Mouse (Mus musculus) kidney, postnatal 4 days (tissue): ENCODE measurements at regions not wholly inside any gene's neighbourhood (a gene's known extent, or its start where the extent isn't known, plus 50 kb on each side); places are given as distances from the start of the nearest gene placed in this dataset.

ENCODE experiments used
- DNase-seq, 2 experiments: peaks; one replicate each; pipeline ENCODE4 v3.0.0; 2021; ENCODE audit warnings: mixed read lengths in 2 of 2

DNA sequence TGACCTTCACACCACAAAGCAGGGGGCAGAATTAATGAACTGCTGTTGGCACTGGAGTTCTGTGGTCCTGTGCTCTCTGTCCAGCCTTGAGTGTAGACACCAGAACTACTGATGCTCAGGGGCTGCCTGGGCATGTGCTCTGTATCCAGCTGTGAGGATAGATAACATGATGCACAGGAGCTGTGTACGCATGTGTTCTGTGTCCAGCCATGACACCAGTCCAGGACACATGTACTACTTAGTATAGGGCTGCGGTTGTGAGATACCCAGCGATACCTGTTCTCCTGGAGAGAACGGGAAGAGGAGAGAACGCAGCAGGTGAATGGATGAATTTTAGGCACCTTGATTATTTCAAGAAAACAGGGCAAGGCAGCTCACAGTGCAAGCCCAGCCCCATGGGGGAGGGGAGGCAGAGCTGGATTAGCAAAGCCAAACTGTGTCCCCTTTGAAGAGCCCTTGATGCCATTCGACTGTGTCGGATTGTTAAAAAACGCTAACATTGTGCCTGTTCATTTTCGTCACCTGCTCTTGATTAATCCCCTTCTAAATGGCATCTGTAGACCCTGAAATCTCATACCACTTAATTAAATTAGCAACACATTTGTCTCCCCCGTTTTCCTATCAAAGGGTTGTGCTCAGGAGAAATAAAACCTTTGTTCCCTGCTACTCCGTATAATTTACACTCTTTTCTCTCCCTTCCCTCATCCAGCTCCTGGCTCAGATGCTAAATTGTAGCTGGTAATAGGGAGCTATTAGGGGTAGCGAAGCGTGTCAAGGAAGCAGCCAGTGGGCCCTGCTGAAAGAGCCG lies 218.8 kb upstream of the Irx4 start:
- DNase-seq = peak; percentile 13 to 27

DNA sequence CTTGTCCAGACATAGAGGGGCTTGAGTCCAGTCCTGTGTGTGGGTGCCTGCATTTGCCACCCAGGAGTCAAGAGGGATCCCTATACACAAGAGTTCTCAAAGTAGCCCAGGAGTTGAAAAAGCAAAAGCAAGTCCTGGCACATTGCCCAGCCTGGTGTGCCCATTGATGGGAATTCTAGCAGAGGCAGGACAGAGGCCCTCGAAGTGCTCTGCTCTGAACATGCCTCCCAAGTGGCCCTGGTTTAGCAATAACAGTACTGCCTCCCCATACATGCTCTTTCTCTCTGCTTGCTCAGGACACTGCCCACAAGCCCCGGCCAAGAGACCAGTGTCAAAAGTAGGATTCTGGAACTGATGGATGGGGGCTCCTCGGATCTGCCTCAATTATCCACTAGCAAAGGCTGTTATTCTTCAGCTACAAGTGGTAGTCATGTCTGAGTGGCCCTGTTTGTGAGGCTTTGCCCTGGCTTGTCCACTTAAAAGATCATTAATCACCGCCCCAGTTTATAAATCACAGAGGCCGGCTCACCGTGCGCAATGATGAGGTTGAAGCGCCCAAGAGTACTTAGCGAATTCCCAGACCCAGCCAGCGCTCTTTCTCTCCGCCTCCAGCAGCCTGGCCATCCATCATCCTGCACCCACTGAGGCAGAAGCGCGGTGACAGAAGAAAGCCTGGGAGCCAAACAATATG lies 190.3 kb upstream of the Irx4 start:
- DNase-seq = peak; percentile 25 to 45

DNA sequence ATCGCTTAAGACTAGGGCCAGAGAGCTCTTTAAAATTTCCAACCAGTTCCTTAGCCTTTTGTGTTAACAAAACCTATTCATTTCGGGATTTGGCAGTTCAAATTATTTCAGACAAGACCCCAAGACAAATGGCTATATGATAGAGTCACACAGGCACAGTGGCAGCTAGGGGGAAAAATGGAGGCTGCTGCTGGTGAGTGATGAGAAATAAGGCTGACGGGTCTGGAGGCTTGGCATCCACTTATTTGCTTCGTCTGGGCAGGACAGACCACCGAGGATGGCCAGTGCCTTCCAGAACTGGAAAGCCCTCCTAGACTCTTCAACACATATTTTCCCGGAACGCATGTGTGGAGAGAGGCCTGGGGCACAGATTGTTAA lies 189.8 kb upstream of the Irx4 start:
- DNase-seq = no peak

GRCm38 (mm10) chr13:73071032-73071431 lies 189.2 kb upstream of the Irx4 start:
- DNase-seq = no peak

- DNase-seq = no peak
Measured at GRCm38 (mm10) chr13:73071854-73072852, 188.1 kb upstream of the Irx4 start.

- DNase-seq = no peak
Measured at GRCm38 (mm10) chr13:73077866-73078430, 182.3 kb upstream of the Irx4 start.

GRCm38 (mm10) chr13:73087815-73088214 lies 172.5 kb upstream of the Irx4 start:
- DNase-seq = peak in 1 of 2 experiments; percentile 15

DNA sequence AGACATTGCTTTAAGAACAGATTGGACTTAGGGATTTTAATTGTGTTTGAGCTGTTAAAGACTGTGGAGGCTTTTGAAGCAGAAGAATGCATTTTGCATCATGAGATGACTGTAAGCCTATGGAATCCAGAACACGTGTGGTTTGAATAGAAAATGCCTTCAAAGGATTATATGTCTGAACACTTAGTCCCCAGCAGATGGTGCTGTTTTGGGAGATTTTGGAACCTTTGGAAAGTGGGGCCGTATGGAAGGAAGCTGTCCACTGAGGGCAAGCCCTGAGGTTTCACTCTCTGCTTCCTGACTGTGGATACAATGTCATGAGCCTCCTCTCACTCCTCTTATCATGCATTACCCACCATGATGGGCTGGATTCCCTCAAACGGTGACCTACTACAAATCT lies 168.4 kb upstream of the Irx4 start:
- DNase-seq = no peak

- no peak for DNase-seq
Measured at GRCm38 (mm10) chr13:73097502-73097901, 162.8 kb upstream of the Irx4 start.

DNA sequence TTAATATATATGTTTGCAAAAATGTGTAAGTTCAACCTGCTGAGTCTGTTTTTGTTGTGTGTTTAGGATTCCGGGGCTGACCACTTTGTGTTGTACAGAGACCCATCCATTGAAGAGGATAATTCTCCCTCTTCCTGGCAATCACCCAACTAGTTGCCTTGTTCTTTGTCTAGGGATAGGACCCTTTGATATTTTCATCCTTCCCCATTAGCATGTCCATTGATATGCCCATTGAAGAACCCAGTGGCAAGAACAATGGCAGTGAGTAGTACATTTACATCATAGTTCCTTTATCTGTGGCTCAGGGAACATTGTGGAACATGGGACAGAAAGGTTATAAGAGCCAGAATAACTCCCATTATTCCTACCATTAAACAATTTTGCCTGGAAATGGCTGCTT lies 160.9 kb upstream of the Irx4 start:
- DNase-seq = no peak

DNA sequence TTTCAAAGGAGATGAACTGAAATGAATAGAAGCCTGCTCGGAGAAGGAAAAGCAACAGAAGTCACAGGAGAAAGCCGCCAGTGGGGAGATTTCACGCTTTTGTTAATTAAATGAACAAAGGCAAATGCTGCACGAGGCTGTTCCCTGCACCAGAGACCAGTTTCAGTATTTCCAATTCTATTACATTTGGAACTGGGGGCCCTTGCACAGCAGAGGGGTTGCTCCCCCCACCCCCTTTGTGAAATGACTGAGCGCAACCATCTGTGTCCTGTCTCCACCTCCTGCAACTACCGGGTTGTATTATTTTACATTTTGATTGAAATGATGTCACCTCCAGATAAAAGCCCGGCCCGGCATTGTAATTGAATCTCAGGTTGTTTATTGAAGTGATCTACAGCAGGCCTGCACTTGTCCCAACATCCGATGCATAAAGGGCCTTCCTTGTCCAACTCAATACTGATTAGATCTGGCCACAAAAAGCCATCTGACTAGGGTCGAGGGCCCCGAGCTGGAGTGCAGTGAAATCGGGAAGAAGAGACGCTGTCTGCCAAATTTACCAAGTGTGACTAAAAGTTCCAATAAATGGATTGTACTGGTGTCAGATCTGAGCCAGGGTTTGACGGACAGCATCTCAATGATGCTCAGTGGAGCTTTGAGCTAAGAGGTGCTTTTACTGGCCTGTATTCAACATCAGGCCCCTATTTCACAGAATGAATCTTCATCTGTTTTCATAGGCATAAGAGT lies 152.9 kb upstream of the Irx4 start:
- no peak for DNase-seq

- peak in 1 of 2 experiments; percentile 5 for DNase-seq
Measured at GRCm38 (mm10) chr13:73116822-73117632, 143.3 kb upstream of the Irx4 start.

DNA sequence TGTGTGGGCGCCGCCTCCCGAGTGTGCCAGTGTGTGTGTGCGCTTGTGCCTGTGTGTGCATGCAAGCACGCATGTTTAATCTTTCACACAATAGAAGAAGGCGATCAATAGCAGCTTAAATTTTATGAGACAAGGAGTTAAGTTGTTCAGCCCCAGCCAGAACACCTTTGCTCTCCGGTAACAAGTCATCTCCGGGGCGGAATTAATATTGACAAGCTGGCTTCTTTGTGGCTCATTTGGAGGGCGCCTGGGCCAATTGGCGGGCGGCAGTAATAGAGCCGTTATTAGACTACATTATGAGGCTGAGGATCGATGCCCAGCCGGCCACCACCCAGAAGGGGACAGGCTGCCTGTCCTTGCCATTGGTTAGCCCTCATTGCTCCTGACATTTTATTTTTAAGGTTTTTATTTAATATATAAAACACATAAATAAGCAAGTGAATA lies 142.6 kb upstream of the Irx4 start:
- peak; percentile 9 to 10 for DNase-seq

- DNase-seq = no peak
Measured at GRCm38 (mm10) chr13:73122945-73123344, 137.3 kb upstream of the Irx4 start.

GRCm38 (mm10) chr13:73131270-73131669 lies 129.0 kb upstream of the Irx4 start:
- DNase-seq = peak in 1 of 2 experiments; percentile 15

GRCm38 (mm10) chr13:73132746-73133145 lies 127.5 kb upstream of the Irx4 start:
- DNase-seq = no peak

DNA sequence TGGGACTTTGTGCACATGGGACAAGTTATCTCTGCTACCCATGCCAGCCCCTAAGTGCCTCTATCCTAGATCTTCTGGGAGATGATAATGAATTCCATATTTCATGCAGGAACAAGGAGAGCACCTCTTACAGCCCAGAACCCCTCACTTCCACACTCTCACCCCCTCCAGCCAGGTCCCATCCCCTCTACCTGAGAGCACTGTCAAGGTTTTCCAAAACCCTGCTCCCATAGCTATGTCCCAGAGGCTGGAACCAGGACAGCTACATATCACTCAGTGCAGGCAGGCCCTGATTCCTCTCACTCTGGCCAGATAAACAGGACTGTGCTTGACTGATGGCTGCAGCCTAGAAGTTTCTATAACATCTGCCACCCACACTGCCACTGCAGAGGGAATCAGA lies 125.3 kb upstream of the Irx4 start:
- no peak for DNase-seq

- DNase-seq = no peak
Measured at GRCm38 (mm10) chr13:73141302-73141701, 119.0 kb upstream of the Irx4 start.

DNA sequence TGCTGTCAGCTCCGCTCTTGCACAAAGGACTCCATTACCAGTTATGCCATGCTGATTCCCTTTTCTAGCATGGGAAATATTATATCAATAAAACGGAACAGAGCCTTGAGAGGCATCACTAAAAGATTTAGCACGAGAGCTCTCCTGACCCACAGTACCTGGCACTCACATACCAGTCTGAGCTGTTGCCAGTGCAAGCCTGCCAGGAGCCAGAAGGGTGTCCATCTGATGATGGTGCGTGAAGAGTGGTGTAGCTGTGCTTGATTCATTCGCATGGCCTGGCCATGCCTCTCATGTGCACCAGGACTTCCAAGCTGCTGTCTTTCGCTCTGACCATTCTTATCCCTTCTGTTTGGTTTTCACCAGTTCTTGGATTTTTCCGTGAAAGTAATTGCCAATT lies 102.3 kb upstream of the Irx4 start:
- DNase-seq = no peak

DNA sequence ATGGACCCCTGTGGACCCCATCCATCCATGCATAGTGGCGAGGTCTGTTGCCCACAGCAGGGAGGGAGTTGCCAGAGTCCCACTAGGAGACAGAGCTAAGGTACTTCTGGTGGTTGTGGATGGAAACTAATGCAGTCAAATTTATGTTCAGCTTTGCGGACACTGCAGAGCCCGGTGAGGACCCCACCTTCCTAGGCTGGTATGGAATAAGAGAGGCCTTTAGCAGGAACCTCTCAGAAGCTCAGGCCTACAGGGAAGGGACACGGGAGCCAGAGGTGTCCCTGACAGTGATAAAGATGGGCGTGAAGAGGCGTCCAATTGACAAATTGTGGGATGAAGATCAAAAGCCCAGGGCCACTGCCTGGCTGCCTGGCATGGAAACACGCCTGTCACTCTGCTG lies 100.8 kb upstream of the Irx4 start:
- DNase-seq = no peak

DNA sequence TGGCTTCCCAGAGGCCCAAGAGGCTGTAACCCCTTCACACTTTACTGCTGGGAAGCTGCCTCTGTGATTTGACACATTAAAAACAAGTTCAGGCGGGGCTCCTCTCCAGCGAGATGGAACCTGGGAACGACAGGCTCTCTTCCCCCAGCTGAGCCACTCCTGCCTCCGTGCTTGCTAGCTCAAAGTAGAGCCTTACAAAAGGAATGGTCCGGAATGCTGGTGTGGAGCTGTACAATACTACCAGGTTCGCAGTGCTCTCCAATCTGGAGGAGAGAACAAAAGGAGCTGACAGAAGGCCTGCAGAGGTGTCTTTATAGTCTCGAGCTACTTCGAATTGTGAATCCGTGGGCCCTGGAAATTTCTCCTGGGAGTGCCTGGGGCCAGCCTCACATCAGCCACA lies 100.4 kb upstream of the Irx4 start:
- DNase-seq = peak in 1 of 2 experiments; percentile 29
